Mouse (Mus musculus) lung, adult 2 months (tissue): ENCODE data around the gene Gm10718. TPM values are rescaled to one million over a fixed set of nuclear protein-coding genes. Genes with fewer than 3 reads are reported as not detected.
"Not testable (repeated sequence)": the region's sequence is repeated elsewhere in the genome, so short reads cannot be mapped to it uniquely, and the experiment has no call there.

Source experiments
- DNase-seq: peaks from one replicate; pipeline ENCODE4 v3.0.0; 2022
- H3K4me1 ChIP-seq: fragments of 200-500 bp; 2 replicates; pipeline ENCODE4 v1.6.1; 2011; ENCODE audit warnings: low read length; ENCODE audit not compliant: control insufficient read depth, insufficient read depth
- H3K4me3 ChIP-seq: fragments of 200-500 bp; replicated peaks from 2 replicates; pipeline ENCODE3; 2011; ENCODE audit warnings: low read depth, mild to moderate bottlenecking, control low read depth, low read length; ENCODE audit errors: extremely low read depth
- WGBS: fragments of 180-500 bp; shearing (Covaris S2); methylation state at CpG from one replicate; pipeline ENCODE4 v1.1.7; 2018; 5-methylcytosine and 5-hydroxymethylcytosine counted together
- polyA plus RNA-seq: library from polyadenylated mRNA; depleted of rRNA; stranded (reverse); fragments of >200 nt; gene quantifications from 2 replicates; pipeline ENCODE4 v1.2.3, GENCODE M21; 2012

Gm10718 gene
- polyA plus RNA-seq, 1 experiment: not detected

DNA sequence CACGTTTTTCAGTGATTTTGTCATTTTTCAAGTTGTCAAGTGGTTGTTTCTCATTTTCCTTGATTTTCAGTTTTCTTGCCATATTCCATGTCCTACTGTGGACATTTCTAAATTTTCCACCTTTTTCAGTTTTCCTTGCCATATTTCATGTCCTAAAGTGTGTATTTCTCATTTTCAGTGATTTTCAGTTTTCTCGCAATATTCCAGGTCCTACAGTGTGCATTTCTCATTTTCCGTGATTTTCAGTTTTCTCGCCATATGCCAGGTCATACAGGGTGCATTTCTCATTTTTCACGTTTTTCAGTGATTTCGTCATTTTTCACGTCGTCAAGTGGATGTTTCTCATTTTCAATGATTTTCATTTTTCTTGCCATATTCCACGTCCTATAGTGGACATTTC is 4.4 kb upstream of the Gm10718 start:
- WGBS: 63% methylated on average over 9 of the region's 9 CpGs
- not testable (repeated sequence) for DNase-seq, H3K4me1 ChIP-seq, H3K4me3 ChIP-seq

DNA sequence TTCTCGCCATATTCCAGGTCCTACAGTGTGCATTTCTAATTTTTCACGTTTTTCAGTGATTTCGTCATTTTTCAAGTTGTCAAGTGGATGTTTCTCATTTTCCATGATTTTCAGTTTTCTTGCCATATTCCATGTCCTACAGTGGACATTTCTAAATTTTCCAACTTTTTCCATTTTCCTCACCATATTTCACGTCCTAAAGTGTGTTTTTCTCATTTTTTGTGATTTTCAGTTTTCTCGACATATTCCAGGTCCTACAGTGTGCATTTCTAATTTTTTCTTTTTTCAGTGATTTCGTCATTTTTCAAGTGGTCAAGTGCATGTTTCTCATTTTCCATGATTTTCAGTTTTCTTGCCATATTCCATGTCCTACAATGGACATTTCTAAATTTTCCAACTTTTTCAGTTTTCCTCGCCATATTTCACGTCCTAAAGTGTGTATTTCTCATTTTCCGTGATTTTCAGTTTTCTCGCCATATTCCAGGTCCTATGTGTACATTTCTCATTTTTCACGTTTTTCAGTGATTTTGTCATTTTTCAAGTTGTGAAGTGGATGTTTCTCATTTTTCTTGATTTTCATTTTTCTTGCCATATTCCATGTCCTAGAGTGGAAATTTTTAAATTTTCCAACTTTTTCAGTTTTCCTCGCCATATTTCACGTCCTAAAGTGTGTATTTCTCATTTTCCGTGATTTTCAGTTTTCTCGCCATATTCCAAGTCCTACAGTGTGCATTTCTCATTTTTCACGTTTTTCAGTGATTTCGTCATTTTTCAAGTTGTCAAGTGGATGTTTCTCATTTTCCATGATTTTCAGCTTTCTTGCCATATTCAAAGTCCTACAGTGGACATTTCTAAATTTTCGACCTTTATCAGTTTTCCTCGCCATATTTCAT is 3.3 kb upstream of the Gm10718 start:
- WGBS: 79% methylated on average over 17 of the region's 19 CpGs
- not testable (repeated sequence) for DNase-seq, H3K4me1 ChIP-seq, H3K4me3 ChIP-seq

- 75% methylated on average over 11 of the region's 13 CpGs for WGBS
- not testable (repeated sequence) for H3K4me1 ChIP-seq, H3K4me3 ChIP-seq
- DNase-seq: peak; percentile 8
These were observed 885 bp upstream of the Gm10718 start for GRCm38 (mm10) chr9:3022316-3023008.

DNA sequence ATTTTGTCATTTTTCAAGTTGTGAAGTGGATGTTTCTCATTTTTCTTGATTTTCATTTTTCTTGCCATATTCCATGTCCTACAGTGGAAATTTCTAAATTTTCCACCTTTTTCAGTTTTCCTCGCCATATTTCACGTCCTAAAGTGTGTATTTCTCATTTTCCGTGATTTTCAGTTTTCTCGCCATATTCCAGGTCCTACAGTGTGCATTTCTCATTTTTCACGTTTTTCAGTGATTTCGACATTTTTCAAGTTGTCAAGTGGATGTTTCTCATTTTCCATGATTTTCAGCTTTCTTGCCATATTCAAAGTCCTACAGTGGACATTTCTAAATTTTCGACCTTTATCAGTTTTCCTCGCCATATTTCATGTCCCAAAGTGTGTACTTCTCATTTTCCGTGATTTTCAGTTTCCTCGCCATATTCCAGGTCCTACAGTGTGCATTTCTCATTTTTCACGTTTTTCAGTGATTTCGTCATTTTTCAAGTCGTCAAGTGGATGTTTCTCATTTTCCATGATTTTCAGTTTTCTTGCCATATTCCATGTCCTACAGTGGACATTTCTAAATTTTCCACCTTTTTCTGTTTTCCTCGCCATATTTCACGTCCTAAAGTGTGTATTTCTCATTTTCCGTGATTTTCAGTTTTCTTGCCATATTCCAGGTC is 770 bp downstream of the Gm10718 start:
- DNase-seq: peak; percentile 50
- WGBS: 79% methylated on average over 16 of the region's 16 CpGs

DNA sequence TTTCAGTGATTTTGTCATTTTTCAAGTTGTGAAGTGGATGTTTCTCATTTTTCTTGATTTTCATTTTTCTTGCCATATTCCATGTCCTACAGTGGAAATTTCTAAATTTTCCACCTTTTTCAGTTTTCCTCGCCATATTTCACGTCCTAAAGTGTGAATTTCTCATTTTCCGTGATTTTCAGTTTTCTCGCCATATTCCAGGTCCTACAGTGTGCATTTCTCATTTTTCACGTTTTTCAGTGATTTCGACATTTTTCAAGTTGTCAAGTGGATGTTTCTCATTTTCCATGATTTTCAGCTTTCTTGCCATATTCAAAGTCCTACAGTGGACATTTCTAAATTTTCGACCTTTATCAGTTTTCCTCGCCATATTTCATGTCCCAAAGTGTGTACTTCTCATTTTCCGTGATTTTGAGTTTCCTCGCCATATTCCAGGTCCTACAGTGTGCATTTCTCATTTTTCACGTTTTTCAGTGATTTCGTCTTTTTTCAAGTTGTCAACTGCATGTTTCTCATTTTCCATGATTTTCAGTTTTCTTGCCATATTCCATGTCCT is 1.6 kb downstream of the Gm10718 start, which contains the start of gene Gm10717:
Gene Gm10717, plus strand, starts transcription at position 506 of the 556 bp plus-strand sequence.
- 74% methylated on average over 12 of the region's 12 CpGs for WGBS
- not testable (repeated sequence) for DNase-seq, H3K4me3 ChIP-seq, H3K4me1 ChIP-seq

More for the DNA sequence above, 770 bp downstream of the Gm10718 start:
- H3K4me1 ChIP-seq, H3K4me3 ChIP-seq: not testable (repeated sequence)

DNA sequence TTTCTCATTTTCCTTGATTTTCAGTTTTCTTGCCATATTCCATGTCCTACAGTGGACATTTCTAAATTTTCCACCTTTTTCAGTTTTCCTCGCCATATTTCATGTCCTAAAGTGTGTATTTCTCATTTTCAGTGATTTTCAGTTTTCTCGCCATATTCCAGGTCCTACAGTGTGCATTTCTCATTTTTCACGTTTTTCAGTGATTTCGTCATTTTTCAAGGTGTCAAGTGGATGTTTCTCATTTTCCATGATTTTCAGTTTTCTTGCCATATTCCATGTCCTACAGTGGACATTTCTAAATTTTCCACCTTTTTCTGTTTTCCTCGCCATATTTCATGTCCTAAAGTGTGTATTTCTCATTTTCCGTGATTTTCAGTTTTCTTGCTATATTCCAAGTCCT is 2.3 kb downstream of the Gm10718 start:
- peak; percentile 41 for DNase-seq

DNA sequence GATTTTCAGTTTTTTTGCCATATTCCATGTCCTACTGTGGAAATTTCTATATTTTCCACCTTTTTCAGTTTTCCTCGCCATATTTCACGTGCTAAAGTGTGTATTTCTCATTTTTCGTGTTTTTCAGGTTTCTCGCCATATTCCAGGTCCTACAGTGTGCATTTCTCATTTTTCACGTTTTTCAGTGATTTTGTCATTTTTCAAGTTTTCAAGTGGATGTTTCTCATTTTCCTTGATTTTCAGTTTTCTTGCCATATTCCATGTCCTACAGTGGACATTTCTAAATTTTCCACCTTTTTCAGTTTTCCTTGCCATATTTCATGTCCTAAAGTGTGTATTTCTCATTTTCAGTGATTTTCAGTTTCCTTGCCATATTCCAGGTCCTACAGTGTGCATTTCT is 2.8 kb downstream of the Gm10718 start:
- H3K4me3 ChIP-seq, DNase-seq, H3K4me1 ChIP-seq: not testable (repeated sequence)
- WGBS: 75% methylated on average over 5 of the region's 5 CpGs

More for the DNA sequence above, 2.3 kb downstream of the Gm10718 start:
- not testable (repeated sequence) for H3K4me3 ChIP-seq, H3K4me1 ChIP-seq
- 68% methylated on average over 5 of the region's 6 CpGs for WGBS

DNA sequence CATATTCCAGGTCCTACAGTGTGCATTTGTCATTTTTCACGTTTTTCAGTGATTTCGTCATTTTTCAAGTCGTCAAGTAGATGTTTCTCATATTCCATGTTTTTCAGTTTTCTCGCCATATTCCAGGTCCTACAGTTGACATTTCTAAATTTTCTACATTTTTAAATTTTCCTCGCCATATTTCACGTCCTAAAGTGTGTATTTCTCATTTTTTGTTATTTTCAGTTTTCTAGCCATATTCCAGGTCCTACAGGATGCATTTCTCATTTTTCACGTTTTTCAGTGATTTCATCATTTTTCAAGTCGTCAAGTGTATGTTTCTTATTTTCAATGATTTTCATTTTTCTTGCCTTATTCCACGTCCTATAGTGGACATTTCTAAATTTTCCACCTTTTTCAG is 3.4 kb downstream of the Gm10718 start:
- WGBS: 68% methylated on average over 9 of the region's 9 CpGs
- not testable (repeated sequence) for H3K4me1 ChIP-seq, DNase-seq, H3K4me3 ChIP-seq

- H3K4me3 ChIP-seq: not testable (repeated sequence)
These were observed 3.9 kb downstream of the Gm10718 start for GRCm38 (mm10) chr9:3027200-3027599.

GRCm38 (mm10) chr9:3029276-3030000 is 6.1 kb downstream of the Gm10718 start:
- H3K4me1 ChIP-seq, DNase-seq, H3K4me3 ChIP-seq: not testable (repeated sequence)
- 67% methylated on average over 13 of the region's 16 CpGs for WGBS

More at GRCm38 (mm10) chr9:3027200-3027599, 3.9 kb downstream of the Gm10718 start:
- 71% methylated on average over 9 of the region's 9 CpGs for WGBS
- H3K4me1 ChIP-seq, DNase-seq: not testable (repeated sequence)

GRCm38 (mm10) chr9:3030677-3031318 is 7.5 kb downstream of the Gm10718 start:
- 55% methylated on average over 2 of the region's 10 CpGs for WGBS
- H3K4me1 ChIP-seq, DNase-seq, H3K4me3 ChIP-seq: not testable (repeated sequence)

- not testable (repeated sequence) for H3K4me1 ChIP-seq, DNase-seq, H3K4me3 ChIP-seq
- 67% methylated on average over 1 of the region's 8 CpGs for WGBS
These were observed 11.0 kb downstream of the Gm10718 start, which contains the start of gene Gm17535 for GRCm38 (mm10) chr9:3034299-3034698. Gene Gm17535 (plus strand): TSS chr9:3034599.

DNA sequence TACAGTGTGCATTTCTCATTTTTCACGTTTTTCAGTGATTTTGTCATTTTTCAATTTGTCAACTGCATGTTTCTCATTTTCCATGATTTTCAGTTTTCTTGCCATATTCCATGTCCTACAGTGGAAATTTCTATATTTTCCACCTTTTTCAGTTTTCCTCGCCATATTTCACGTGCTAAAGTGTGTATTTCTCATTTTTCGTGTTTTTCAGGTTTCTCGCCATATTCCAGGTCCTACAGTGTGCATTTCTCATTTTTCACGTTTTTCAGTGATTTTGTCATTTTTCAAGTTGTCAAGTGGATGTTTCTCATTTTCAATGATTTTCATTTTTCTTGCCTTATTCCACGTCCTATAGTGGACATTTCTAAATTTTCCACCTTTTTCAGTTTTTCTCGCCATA is 13.2 kb downstream of the Gm10718 start, which contains the start of gene Gm10715:
Gene Gm10715, plus strand, starts transcription at position 301 of the 400 bp plus-strand sequence.
- WGBS: 78% methylated on average over 8 of the region's 8 CpGs
- not testable (repeated sequence) for H3K4me1 ChIP-seq

GRCm38 (mm10) chr9:3038161-3038560 is 14.8 kb downstream of the Gm10718 start:
- H3K4me3 ChIP-seq, H3K4me1 ChIP-seq, DNase-seq: not testable (repeated sequence)
- 64% methylated on average over 4 of the region's 4 CpGs for WGBS

More for the DNA sequence above, 13.2 kb downstream of the Gm10718 start, which contains the start of gene Gm10715:
- not testable (repeated sequence) for DNase-seq, H3K4me3 ChIP-seq
